Mouse (Mus musculus) heart, postnatal 0 days (tissue): Measurements from ENCODE around the gene Cpvl. TPM values are rescaled to one million over a fixed set of nuclear protein-coding genes. Genes with fewer than 3 reads are reported as not detected.

ENCODE experiments used
- ATAC-seq: fragments of 200-750 bp; cut with Nextera tagmentation; 2 replicates; pipeline ENCODE4 v1.8.0; 2017; ENCODE audit warnings: low read depth, moderate number of reproducible peaks, moderate library complexity; ENCODE audit not compliant: insufficient read depth
- DNase-seq: peaks from one replicate; pipeline ENCODE4 v3.0.0-alpha.2; 2016; ENCODE audit warnings: low spot score
- H3K27ac ChIP-seq: fragments of 300-500 bp; sonication (generic); 2 replicates; pipeline ENCODE4 v1.5.1; 2014; ENCODE audit warnings: low read depth, mild to moderate bottlenecking
- H3K27me3 ChIP-seq: fragments of 300-500 bp; sonication (generic); 2 replicates; pipeline ENCODE4 v1.6.1; 2014; ENCODE audit warnings: low read length, mixed read lengths; ENCODE audit not compliant: control insufficient read depth, insufficient read depth
- H3K36me3 ChIP-seq: fragments of 300-500 bp; sonication (generic); replicated peaks from 2 replicates; pipeline ENCODE4 v1.6.1; 2014; ENCODE audit warnings: low read length, mixed read lengths; ENCODE audit not compliant: control insufficient read depth, insufficient read depth
- H3K4me1 ChIP-seq: fragments of 300-500 bp; sonication (generic); 2 replicates; pipeline ENCODE4 v1.6.1; 2014; ENCODE audit warnings: antibody characterized with exemption; ENCODE audit not compliant: control insufficient read depth, insufficient read depth
- H3K4me2 ChIP-seq: fragments of 300-500 bp; sonication (generic); 2 replicates; pipeline ENCODE4 v1.6.1; 2014; ENCODE audit warnings: low read depth, mild to moderate bottlenecking, low read length, moderate library complexity
- H3K4me3 ChIP-seq: fragments of 300-500 bp; sonication (generic); 2 replicates; pipeline ENCODE4 v1.5.1; 2014; ENCODE audit warnings: low read depth, low read length
- H3K9ac ChIP-seq: fragments of 300-500 bp; sonication (generic); replicated peaks from 2 replicates; pipeline ENCODE4 v1.6.1; 2014; ENCODE audit warnings: low read depth, low read length, mixed read lengths
- H3K9me3 ChIP-seq: fragments of 300-500 bp; sonication (generic); replicated peaks from 2 replicates; pipeline ENCODE4 v1.6.1; 2016; ENCODE audit warnings: low read length; ENCODE audit not compliant: control insufficient read depth
- CTCF ChIP-seq: IDR thresholded peaks from 2 replicates; pipeline ENCODE4 v1.5.1; 2016; ENCODE audit warnings: antibody characterized with exemption, control low read depth, low read depth
- EP300 ChIP-seq: IDR thresholded peaks from 2 replicates; pipeline ENCODE4 v1.6.1; 2016; ENCODE audit warnings: antibody characterized with exemption, low read depth
- WGBS: fragments of 180-500 bp; shearing (Covaris S2); extraction: QIAGEN DNeasy Blood & Tissue Kit; methylation state at CpG from one replicate; pipeline ENCODE4 v1.1.7; 2014; 5-methylcytosine and 5-hydroxymethylcytosine counted together
- polyA plus RNA-seq: library from polyadenylated mRNA; unstranded; fragments of >200 nt; fragmentation: Nextera tagmentation; extraction: Ambion mirVana; gene quantifications from 2 replicates; pipeline ENCODE4 v1.2.1, GENCODE M21; 2015
- total RNA-seq: library from RNA; depleted of rRNA; stranded (reverse); fragments of >200 nt; gene quantifications from 2 replicates; pipeline ENCODE4 v1.2.3, GENCODE M21; 2014; ENCODE audit warnings: low replicate concordance

Gene Cpvl
- total and polyA plus RNA-seq, 2 experiments from 2014 or later = not detected

DNA sequence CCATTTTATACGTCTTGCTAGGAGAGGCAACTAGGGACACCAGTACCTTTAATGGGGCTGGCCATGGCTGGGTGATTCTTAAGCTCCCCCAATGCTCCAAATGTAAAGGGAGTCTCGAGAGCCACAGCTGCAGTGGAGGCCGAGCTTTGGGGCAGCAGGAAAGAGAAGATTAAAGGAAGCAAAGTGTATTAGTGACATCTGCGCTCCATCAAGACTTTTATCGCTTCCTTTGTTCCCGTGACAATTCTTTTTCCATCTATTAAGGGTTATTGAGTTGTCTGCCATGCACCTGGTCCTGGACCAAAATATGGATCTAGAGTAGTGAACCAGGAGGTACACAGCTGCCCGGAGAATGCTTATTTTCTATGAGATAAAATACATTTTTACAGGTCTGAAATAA is 65.3 kb downstream of the Cpvl start:
- Histone ChIP-seq H3K27me3 (no peaks in the 10 kb centered on the region), H3K4me3 (no peak overlapping the region), H3K36me3 (no peaks in the 10 kb centered on the region), H3K27ac (no peak overlapping the region), H3K9me3 (no peaks in the 10 kb centered on the region), H3K9ac (no peak overlapping the region), H3K4me2 (no peak overlapping the region), H3K4me1 (0 out of 2 replicates have a peak, but pooled peaks cover 7% of the 10 kb centered on the region)
- 62% methylated on average over 7 of the region's 7 CpGs for WGBS
- ATAC-seq = no peak
- TF ChIP-seq CTCF (no peak), EP300 (no peak)
- no peak for DNase-seq

DNA sequence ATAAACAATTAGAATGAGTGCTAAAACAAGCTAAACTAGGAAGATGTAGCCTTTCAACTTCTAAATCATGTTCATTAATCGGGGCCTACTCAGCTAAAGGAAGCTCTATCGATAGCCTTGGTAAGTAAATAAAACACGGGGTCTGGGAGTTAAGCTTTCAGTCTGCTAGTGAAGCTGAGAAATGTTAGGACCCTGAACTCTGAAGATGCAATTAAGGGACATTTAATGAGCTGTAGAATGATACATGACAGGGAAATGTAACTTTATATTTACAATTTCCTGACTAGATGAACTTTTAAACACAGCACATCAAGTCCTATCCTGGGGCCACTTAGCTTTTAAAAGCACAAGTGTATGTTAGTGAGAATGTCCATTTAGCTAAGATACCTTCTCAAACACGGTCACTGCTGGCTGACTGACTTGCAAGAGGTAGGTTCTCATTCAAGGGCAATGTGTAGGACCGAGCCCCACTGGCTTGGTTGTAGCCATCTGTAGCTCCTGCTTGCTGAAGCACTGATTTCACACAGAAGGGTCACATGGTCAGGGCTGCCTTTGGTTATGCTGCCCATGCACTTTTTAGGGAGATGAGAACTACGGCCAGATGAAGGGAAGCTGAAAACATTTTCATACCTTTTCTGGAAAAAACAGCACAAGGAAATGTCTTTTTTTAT is 66.2 kb downstream of the Cpvl start:
- no peaks in the 10 kb centered on the region for H3K36me3 ChIP-seq
- H3K27me3 ChIP-seq = no peaks in the 10 kb centered on the region
- WGBS = 70% methylated on average over 6 of the region's 6 CpGs
- H3K9ac ChIP-seq = no peak overlapping the region
- DNase-seq (no peak), ATAC-seq (no peak)
- H3K4me1 ChIP-seq = 0 out of 2 replicates have a peak, but pooled peaks cover 7% of the 10 kb centered on the region
- H3K27ac ChIP-seq = no peak overlapping the region
- TF ChIP-seq CTCF (no peak), EP300 (no peak)
- H3K4me3 ChIP-seq = no peak overlapping the region
- H3K9me3 ChIP-seq = no peaks in the 10 kb centered on the region
- no peak overlapping the region for H3K4me2 ChIP-seq

DNA sequence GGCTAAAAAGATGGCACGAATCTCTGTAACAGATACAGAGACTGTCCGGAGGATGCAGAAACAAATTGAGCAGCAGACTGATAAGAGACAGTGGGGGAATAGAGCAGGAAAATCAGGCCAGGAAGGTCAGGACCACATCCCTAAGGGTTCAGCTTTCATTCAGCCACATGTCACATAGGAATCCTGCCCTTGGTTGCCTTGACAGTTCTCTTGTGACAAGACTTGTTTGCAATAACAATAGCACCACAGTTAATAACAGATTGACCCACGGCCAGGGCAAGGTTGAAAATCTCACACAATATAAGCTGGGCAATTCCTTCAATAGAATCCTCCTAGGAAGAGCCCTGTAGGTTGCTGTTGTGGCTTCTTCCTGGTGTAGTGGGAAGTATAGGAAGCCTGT is 68.5 kb downstream of the Cpvl start:
- 30% methylated on average over 3 of the region's 3 CpGs for WGBS
- TF ChIP-seq EP300 (no peak), CTCF (no peak)
- Histone ChIP-seq H3K9ac (no peak overlapping the region), H3K4me2 (no peak overlapping the region), H3K4me3 (no peak overlapping the region), H3K36me3 (no peaks in the 10 kb centered on the region), H3K4me1 (0 out of 2 replicates have a peak, but pooled peaks cover 7% of the 10 kb centered on the region), H3K27ac (no peak overlapping the region), H3K27me3 (no peaks in the 10 kb centered on the region), H3K9me3 (no peaks in the 10 kb centered on the region)
- DNase-seq (no peak), ATAC-seq (no peak)

DNA sequence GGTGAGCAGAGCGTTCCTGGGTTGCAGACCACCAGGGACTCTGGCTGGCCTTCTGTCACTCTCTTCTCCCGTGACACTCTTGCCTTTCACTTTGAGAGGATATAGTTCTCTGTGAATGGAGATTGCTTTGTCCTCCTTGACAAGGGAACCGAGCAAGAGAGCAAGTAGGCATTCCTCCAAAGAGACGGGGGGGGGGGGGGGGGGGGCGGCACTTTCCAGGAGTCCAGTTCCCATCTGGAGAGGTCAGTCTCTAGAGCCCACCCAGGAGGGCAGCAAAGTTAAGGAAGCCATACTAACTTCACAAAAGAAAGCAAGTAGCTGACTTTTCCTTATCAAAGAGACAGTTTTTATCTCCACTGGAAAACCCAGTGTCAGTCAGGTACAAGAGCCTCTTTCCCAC is 69.0 kb downstream of the Cpvl start:
- no peaks in the 10 kb centered on the region for H3K36me3 ChIP-seq
- H3K4me3 ChIP-seq = no peak overlapping the region
- no peak overlapping the region for H3K4me2 ChIP-seq
- WGBS = 29% methylated on average over 3 of the region's 5 CpGs
- no peak for ATAC-seq
- no peak for DNase-seq
- 0 out of 2 replicates have a peak, but pooled peaks cover 7% of the 10 kb centered on the region for H3K4me1 ChIP-seq
- no peaks in the 10 kb centered on the region for H3K9me3 ChIP-seq
- H3K27ac ChIP-seq = no peak overlapping the region
- no peak for TF ChIP-seq CTCF
- no peak for TF ChIP-seq EP300
- H3K9ac ChIP-seq = no peak overlapping the region
- H3K27me3 ChIP-seq = no peaks in the 10 kb centered on the region

DNA sequence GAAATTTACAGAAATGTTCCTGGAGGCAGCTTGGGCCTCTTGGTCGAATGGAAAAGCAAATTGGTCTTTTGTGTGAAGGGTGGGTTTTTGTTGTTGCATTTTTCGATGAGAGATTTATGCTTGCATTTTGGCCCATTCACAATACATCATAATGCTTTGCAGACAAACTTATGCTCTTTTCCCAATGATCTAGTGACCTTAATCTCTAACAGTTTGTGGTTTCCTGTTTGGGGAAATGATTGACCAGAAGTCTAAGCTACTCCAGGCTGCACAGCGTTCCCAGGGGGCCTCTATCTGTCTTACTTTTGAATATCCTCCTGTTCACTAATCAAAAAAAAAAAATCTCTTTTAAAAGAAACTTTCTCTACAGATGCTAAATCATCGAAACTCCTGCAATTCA is 71.6 kb downstream of the Cpvl start:
- no peak overlapping the region for H3K9ac ChIP-seq
- H3K9me3 ChIP-seq = no peaks in the 10 kb centered on the region
- H3K4me2 ChIP-seq = no peak overlapping the region
- H3K4me1 ChIP-seq = 0 out of 2 replicates have a peak, but pooled peaks cover 7% of the 10 kb centered on the region
- DNase-seq (no peak), ATAC-seq (no peak)
- no peak overlapping the region for H3K27ac ChIP-seq
- TF ChIP-seq EP300 (no peak), CTCF (no peak)
- no peaks in the 10 kb centered on the region for H3K27me3 ChIP-seq
- no peaks in the 10 kb centered on the region for H3K36me3 ChIP-seq
- WGBS = 59% methylated on average over 4 of the region's 4 CpGs
- H3K4me3 ChIP-seq = no peak overlapping the region

DNA sequence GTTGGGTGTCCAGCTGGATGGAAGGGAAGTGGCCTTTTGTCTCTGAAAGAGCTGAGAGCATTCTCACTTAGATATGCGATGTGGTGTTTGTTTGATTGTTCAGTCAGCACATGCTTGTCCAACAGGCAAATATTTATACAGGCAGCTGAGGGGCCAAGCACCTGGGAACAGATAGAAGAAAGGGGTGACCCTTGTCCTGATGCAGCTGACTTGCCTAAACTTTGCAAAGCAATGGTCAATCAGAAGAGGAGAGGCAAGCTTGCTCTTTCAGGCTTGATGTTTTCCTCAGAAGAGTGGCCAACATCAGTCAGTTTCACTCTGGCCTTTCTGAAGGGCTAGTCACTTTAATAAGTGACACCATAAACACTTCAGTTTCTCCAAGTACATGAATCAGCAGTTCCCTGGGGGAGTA is 72.4 kb downstream of the Cpvl start:
- WGBS = 24% methylated on average over 1 of the region's 1 CpGs
- Histone ChIP-seq H3K9ac (no peak overlapping the region), H3K36me3 (no peaks in the 10 kb centered on the region), H3K4me3 (no peak overlapping the region), H3K27me3 (no peaks in the 10 kb centered on the region), H3K27ac (peak overlapping the region; percentile 2; the same call in 1 of the 2 replicates), H3K4me1 (0 out of 2 replicates have a peak, but pooled peaks cover 7% of the 10 kb centered on the region), H3K9me3 (no peaks in the 10 kb centered on the region), H3K4me2 (no peak overlapping the region)
- no peak for ATAC-seq
- no peak for DNase-seq
- no peak for TF ChIP-seq EP300
- TF ChIP-seq CTCF = no peak
